Mouse (Mus musculus): Measurements from ENCODE around the gene Orm2. TPM values are rescaled to one million over a fixed set of nuclear protein-coding genes. Genes with fewer than 3 reads are reported as not detected.
A peak's percentile ranks its signal among the peaks of the same experiment; 100 is the strongest.

Gene Orm2
- not detected for total RNA-seq (2021)
- long read RNA-seq, result 0 reads

DNA sequence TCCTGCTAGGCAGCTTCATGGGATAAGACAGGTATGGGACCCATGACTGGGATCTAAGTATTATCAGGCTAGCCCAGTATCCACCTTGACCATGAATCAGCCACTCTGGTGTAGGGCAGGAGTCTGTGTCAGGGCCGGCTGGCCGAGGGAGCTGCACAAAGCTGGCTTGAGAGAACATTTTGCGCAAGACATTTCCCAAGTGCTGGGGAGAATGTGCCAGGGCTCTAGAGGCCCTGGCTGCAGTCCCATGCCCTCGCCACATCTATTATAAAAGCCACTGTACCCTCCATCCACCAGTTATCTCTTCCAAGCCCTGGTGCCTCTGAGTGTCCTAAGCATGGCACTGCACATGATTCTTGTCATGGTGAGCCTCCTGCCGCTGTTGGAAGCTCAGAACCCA lies at the start of gene Orm2:
Gene Orm2, plus strand, starts transcription at position 300 of the 400 bp plus-strand sequence.
- DNase-seq (ENCODE audit: low spot score in 2 of 2), result no peak

DNA sequence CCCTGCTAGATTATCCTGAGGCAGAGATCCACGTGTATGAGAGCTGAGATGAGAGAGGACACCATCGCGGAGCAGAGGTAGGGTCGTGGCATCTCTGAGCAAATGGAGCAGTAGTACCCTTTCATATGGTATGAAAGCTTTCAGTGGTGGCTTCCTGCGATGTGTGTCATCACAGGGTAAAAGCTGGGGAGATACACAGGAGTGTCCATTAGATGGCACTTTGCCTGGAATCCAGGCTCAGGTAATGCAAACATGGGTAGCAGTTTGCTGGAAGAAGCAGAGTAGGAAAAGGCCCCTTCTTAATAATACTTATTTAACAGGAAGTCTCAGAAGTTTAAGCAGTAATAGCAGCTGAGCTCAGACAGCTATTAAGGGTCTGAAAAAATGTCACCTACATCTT lies 48.2 kb upstream of the Orm2 start:
- no peak for DNase-seq (ENCODE audit: low spot score in 2 of 2)

DNA sequence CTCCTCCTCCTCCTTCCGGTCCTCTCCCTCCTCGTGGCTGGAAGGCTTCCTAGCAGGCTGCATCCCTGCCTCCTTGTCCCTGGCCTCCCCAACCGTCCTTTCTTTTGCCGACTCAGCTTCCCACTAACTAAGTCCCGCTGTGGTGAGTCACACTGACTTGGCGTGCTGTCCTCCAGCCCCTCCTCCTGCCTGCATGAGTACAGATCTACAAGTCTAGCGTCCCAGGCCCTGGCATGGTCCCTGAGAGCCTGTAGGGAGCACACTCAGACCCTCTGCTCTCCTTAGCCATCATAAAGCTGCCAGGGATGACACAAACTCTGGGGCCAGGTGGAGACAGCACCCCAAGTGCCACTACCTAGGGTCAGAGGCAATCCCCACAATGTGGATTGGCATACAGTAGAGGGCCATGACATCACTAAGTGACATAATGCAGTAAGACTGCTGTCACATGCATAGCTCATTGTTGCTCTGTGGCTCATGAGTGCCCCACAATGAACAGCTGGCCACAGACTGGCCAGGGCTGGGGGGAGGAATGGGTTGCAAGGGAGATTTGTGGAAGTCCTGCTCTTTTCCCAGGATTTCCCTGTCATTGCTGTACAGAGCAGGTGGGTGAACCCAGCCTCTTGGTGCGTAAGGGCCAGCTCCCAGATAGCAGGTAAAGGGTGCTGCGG lies 46.0 kb upstream of the Orm2 start:
- no peak for DNase-seq (ENCODE audit: low spot score in 2 of 2)

DNA sequence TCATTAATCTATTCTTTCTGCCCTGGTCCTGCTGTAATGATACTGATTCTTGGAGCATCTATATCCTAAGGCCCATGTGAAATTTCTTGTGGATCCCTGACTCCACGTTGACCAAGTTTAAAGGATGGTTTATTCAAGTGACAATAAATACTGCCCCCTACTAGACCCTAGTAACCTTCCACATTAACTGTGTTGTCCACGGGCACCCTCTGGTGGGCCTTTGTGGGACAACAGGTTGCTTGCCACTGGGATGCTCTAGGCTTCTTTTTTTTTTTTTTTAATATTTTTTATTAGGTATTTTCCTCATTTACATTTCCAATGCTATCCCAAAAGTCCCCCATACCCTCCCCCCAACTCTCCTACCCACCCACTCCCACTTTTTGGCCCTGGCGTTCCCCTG lies 42.7 kb upstream of the Orm2 start:
- DNase-seq (ENCODE audit: low spot score in 2 of 2), result peak in 1 of 2 experiments; percentile 70

DNA sequence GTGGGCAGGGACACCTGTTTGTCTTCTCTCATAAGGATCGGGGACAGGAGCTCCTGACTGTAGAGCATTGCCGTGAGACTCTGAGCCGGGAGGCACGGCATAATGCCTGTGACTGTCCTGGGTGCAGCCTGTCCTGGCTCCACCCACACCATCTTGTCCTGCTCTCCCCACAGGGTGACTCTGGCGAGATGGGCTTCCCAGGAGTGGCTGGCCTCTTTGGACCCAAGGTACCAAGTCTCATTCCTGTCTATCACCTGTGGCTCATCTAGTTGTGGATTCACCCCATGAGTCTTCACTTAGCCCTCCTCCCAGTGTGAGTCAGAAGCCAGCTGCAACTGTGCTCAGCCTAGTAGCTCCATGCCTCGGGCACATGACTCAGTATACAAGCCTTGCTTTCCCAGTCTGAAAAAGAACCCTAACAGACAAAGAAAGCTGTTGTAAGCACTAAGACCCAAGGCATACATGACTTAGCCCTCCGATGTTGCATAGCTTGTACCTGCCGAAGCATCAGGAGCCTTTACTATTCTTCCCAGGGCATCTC lies 38.9 kb upstream of the Orm2 start:
- no peak for DNase-seq (ENCODE audit: low spot score in 2 of 2)

DNA sequence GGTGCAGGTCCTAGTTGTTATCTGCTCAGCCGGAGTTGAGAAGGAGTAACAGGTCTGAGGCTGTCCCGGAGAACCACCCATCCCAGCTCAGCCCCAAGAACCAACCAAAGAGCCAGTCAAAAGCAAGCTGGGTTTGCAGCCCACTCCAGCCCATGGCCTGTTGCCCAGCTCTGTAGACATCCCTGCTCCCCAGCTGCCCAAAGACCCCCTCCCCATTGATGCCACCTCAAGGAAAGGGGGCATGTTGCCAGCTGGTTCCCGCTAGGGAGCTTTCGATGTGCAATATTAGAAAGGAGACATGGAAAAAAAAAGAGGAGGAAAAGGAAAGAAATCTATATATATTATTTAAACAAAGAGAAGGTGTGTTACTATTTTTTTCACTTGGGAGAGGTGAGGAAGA lies 28.8 kb upstream of the Orm2 start:
- no peak for DNase-seq (ENCODE audit: low spot score in 2 of 2)

DNA sequence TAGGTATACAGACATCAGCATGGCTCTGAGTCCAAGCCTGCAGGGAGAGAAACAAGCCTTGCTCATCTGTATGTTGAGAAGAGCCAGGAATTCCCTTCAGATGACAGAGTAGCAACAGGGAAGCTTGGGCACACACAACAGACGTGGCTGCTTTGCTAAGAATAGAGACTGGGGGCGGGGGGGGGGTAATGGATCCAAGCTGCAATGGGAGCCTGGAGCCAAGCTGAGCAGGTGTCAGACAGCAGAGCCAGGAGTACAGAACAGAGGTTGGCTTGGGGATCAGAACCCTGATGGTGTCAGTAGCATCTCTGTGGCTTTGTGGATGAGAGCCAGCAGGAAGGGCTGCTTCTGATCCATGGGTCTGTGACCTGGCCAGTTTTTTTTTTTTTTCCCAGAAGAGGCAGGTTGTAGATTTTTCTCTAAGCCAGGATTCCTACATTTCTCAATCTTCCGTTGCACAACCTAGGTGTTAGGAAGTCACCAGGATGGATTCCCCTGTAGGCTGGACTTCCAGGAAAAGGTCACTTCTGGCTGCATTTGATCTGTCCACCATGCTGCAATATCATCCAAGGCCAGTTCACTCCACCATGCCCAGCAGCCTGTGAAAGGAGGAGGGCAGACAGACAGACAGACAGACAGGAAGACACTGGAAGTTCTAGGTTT lies 23.7 kb upstream of the Orm2 start:
- peak in 1 of 2 experiments; percentile 11 for DNase-seq (ENCODE audit: low spot score in 2 of 2)

DNA sequence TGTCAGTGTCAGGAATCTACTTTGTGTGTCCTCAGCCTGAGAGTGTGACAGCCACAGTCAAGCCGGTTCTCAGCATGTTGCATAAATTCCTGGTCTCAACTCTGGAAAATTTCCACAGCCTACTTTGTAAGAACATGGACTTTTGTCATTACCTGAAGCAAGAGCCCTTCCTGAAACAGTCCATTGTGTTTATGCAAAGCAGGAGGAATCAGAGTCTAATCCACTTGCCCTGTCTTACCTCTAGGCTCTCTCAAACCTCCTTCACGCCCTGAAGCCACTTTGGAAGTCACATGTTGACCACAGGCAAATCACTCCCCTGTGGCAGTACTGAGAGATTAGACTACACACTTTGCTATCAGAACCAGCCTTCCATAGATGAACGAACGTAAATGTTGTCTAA lies 19.8 kb upstream of the Orm2 start:
- DNase-seq (ENCODE audit: low spot score in 2 of 2), result no peak

DNA sequence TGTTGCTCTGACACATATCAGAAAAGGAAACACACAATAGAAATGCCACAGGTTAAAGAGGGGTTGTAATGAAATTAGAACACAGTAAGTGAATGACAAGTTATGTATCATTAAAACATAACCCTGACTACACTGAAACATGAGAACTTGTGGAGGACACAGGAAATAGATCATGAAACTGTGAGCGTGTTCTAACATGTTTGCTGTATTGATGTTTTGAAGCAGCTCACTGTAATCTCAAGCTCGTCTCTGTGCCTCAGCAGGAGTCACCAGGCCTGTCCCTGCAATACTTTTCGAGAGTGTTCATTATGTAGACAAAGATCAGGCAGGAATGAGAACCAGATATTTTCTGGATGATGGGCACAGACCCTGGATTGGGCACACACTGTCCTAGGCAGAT lies 18.6 kb upstream of the Orm2 start:
- no peak for DNase-seq (ENCODE audit: low spot score in 2 of 2)

DNA sequence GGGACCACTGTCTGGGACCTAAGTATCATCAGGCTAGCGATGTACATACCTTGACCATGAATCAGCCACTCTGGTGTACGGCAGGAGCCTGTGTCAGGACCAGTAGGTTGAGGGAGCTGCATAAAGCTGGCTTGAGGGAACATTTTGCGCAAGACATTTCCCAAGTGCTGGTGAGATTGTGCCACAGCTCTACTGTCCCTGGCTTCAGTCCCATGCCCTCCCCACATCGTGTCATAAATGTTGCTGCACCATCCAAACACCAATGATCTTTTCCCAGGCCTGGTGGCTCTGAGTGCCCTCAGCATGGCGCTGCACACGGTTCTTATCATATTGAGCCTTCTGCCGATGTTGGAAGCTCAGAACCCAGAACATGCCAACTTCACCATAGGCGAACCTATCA lies 18.0 kb upstream of the Orm2 start, which contains the start of gene Orm1:
Gene Orm1, plus strand, starts transcription at position 266 of the 400 bp plus-strand sequence.
- DNase-seq (ENCODE audit: low spot score in 2 of 2), result no peak

DNA sequence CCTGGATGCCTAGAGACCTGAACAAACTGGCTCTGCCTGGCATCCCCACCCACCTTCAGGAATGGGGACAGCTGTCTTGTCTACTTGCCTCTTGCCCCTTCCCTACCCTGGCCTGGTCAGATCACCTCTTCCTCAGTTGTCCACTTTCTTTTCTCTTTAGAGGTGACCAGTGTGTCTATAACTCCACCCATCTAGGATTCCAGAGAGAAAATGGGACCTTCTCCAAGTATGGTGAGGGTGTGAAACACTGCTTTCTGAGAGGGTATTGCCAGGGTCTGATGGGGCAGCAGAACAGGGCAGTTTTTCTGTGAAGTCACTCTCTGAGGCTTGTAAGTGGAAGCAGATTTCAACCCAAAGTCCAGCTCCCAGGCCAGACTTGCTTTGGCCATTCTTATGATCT lies 17.0 kb upstream of the Orm2 start:
- DNase-seq (ENCODE audit: low spot score in 2 of 2), result no peak

DNA sequence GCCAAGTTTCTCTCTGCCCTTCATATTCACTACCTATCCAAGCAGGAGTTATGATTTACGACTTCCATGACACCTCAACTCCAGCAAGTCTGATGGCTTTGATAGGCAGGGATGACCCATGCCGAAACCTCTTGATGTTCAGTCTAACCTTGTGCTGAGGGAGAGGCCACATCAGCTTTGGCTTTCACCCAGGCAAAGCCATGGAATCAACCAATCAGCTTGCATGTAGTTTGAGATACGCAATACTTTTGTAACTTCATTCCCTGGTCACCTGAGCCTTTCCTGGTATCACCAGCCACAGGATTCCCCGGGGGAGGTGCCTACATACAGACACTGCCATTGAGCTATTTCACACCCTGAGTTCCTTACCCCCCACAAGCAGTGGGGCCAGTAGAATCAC lies 15.6 kb upstream of the Orm2 start:
- no peak for DNase-seq (ENCODE audit: low spot score in 2 of 2)

DNA sequence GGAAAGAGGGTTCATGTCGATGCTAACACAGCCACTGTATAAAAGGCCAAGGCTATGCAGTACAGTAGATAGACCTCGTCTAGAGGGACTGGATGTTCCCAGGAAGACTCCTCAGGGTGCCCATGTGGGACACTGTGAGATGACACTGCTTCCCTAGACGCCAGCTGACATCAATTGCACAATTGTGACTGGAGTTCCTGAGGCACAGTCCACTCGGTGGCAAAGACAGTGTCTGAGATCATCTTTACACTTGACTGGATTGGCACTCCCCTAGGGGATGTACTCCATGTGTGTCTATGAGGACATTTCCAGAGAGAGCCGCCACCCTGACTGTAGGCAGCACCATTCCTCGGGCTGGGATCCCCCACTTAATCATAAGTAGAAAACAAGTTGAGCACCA lies 13.7 kb upstream of the Orm2 start:
- DNase-seq (ENCODE audit: low spot score in 2 of 2), result no peak

DNA sequence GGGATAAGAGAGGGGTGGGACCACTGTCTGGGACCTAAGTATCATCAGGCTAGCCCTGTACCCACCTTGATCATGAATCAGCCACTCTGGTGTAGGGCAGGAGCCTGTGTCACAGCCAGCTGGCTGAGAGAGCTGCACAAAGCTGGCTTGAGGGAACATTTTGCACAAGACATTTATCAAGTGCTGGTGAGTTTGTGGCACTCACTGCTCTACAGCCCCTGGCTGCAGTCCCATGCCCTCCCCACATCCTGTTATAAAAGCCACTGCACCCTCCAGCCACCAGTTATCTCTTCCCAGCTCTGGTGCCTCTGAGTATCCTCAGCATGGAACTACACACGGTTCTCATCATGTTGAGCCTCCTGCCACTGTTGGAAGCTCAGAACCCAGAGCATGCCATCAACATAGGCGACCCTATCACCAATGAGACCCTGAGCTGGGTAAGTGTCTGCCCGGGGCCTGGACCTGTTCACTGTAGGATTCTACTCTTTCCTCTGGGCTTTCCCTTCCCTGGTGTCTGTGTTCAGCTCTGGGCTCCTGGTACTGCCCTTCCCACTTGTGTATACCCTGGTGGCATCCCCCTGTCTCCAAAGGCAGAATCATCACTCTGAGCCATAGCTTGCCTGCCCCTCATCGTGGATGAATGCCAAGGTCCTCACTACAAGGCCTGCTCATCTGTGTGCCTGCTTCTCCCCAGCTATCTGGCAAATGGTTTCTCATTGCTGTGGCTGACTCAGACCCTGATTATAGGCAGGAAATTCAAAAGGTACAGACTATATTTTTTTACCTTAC lies 6.2 kb upstream of the Orm2 start, which contains the start of gene Orm3:
Gene Orm3, plus strand, starts transcription at position 286 of the 789 bp plus-strand sequence.
- DNase-seq (ENCODE audit: low spot score in 2 of 2), result no peak

DNA sequence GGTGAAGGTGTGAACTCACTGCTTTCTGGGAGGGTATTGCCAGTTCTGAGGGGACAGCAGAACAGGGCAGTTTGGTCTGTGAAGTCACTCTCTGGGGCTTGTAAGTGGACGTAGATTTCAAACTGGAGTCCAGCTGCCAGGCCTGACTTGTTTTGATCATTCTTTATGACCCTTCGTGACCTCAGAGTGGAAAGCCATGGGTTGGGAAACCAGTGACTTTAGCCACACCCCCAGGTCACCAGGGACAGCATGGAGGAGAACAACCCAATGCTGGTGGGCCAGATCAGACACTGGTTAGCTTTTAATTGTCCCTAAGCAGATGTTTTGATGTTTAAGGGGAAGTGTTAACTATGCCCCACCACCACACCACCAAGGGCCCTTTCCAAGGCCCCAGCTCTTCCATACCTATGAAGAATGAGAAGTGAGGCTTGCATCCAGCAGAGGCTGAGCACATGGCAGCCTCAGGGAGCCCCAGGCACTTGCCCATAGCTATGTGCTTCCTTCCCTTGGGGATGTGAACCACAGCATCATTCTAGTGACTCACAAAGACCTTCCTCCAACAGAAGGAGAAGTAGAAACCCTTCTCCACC lies 5.2 kb upstream of the Orm2 start:
- DNase-seq (ENCODE audit: low spot score in 2 of 2), result no peak

DNA sequence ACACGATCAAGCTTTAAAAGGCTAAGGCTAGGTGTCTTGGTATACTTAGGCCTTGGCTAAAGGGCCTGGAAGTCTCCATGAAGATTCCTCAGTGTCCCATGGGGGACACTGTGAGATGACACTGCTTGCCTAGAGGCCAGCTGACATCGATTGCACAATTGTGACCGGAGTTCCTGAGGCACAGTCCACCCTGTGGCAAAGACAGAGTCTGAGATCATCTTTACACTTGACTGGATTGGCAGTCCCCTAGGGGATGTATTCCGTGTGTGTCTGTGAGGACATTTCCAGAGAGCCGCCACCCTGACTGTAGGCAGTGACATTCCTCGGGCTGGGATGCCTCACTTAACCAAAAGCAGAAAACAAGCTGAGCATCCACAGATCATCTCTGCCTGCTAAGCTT lies 2.4 kb upstream of the Orm2 start:
- no peak for DNase-seq (ENCODE audit: low spot score in 2 of 2)

DNA sequence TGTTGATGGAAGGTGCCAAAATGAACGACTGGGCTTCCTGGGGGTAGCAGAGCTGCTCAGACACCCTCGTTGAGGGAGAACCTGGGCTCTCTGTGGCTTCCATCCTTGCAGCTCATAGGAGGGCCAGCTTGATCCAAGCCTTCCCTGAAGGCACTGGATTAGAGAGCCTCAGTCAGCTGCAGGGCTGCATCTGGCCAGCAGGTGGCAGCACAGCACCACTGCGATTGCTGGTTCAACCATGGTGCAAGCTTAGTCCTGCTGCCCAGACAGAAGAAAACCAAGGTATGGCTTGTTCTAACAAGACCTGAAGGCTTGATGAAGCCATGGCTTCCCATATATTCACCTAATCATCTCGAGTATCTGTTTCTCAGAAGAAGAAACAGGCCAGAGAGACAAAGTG lies 6.3 kb downstream of the Orm2 start:
- DNase-seq (ENCODE audit: low spot score in 2 of 2), result peak; percentile 72 to 95

DNA sequence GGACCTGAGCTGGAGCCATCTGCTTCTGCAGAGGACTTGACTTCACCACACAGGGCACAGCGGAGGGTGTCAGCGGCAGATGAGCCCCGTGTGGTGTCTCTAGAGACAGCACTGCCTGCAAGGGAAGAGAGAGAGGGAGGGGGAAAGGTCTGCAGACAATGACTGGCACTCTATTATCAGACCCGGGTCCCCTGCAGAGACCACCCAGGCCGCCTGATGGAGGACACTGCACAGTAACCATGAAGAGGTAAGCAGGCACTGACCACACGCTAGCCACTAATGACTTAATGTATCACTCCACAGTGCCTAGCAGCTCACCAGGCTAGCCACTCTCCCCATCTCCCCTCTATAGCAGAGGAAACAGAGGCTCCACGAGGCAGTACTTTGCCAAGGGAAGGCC lies 8.6 kb downstream of the Orm2 start:
- DNase-seq (ENCODE audit: low spot score in 2 of 2), result no peak

DNA sequence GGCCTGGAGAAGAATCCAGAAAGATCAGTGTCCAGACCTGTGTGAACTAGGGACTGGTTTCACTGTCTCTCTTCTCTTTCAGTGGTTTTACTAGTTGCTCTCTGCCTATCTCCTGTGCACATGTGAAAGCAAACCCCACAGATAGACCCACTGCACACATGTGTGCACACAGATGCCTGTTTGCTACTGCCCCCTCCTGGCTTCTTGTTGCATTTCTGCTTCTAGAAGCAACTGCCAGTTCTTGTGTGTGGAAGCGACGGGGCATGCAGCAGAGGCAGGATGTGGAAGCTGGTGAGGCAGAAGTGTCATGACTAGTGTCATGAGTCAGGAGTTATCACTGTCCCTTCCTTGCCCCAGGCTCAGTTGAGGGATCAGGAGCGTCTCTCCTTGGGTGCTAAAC lies 9.6 kb downstream of the Orm2 start:
- peak in 1 of 2 experiments; percentile 23 for DNase-seq (ENCODE audit: low spot score in 2 of 2)

DNA sequence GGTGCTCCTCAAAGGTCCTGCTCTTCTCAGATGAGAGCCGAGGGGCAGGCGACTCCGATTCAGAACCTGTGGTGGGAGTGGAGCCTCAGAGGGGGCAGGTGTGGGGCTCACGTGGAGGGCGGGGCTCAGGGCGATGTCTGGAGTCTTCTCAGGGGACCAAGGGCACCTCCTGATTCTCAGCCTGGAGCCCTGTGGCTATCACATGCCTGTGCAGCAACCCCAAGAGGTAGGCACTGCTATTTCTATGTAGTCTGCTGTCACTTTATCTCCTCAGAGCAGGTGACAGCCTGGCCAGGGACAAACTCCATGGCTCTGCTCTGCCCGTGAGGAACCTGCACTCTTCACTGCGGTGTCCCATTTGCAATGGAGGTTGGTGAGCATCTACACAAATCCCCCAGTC lies 11.2 kb downstream of the Orm2 start:
- DNase-seq (ENCODE audit: low spot score in 2 of 2), result no peak

DNA sequence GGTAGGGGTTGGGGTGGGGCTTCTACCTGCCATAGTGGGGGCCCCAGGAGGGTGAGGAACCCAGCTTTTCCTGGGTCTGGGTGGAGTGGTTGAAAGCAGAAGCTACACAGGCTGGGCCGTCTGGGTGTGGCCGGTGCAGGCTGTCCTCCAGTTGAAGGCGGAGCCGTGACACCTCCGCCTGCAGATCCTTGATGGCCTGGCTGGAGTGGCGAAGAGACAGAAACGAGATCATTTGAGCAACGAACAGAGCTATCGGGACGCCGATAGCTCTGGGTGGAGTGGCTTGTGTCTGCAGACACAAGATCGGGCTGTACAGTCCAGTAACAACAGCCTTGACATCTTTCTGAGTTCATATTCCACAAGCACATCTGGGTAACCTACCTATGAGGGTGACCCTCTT lies 12.1 kb downstream of the Orm2 start:
- DNase-seq (ENCODE audit: low spot score in 2 of 2), result no peak

DNA sequence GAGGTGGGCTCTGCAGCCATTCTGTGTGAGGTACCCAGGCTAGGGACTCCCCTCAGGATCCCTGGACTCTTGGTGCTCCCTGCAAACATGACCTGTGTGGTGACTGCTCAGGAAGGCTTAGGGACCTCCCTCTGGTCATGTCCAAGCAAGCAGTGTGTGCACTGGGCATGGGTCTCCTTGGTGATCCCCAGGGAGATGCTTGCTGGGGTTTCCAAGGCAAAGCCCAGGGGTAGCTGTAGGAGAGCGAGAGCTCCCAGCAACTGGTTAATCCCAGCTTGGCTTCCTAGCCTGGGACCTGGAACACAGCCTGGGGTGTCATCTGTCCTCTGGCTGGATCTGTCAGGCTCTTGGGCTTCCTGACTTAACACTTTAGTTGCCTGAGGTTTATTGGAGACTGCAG lies 13.1 kb downstream of the Orm2 start:
- DNase-seq (ENCODE audit: low spot score in 2 of 2), result no peak
